Mouse (Mus musculus) A20 (cell line): Measurements from ENCODE around the gene Maml1.

Experiments
- DNase-seq: peaks from one replicate; pipeline ENCODE4 v3.0.0-alpha.2; 2011; ENCODE audit warnings: low read depth, low spot score

Maml1 gene

DNA sequence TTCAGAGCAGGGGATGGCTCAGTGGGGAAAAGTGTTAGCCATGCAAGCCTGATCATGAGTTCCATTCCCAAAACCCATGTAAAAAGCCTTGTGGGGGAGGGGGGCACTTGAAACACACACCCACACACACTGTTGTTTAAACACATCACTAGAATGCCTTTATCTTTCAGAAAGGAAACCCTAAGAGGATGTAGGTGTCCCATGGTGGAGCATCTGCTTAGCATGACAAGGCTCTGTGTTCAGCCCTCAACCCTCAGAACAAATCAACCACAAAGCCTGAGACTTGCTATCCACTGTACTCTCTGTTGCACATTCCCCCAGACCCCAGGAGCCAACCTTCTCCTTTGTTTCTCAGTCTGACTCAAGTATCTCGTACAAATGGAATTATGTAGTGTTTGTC lies 12.1 kb downstream of the Maml1 start:
- no peak for DNase-seq

DNA sequence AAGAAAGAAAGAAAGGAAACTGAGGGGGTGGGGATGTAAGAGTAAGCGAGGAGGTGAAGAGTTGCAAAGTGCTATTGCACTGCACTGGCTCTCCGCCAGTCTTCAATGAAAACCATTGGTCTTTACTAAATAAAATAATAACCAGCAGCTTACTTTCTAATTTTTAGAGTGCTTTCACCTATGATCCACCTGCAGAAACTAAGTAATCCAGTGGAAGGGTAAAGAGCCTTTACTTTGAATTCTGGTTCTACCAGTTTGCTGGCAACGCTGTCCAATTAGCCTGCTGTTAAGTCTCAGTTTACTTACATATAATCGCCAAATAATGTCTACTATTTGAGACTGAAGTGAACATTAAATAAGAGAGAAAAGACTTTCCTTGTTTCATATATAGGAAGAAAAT lies 13.1 kb downstream of the Maml1 start:
- no peak for DNase-seq

DNA sequence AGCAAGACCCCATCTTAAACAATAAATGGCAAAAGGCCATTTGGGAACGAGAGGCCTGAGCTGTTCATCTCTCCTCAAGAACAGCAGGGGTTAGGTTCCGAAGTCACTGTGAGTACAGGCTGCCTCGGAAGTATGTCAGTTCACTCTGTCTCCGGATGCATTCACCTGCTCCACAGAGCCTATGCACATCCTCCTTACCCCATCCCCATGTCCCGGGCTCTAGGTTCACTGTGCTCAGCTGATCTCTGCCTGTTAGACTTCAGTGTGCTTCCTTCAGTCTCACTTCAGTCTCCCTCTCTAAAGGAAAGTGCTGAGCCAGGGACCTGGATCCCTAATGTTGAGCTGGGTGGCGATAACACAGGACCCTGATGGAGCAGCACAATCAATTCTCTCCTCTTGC lies 14.4 kb downstream of the Maml1 start:
- no peak for DNase-seq

DNA sequence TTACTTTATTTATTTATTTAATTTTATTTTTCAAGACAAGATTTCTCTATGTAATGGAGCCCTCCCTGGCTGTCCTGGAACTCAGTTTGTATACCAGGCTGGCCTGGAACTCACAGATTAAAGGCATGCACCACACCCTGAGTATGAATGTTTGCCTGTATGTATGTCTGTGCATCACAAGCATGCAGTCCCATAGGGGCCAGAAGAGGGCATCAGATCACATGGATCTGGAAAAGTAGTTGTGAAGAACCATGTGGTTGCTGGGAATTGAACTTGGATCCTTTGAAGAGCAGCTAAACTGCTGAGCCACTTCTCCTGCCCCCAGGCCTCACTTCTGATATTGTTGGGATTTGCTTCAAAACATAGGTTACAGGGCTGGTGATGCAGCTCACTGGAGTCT lies 15.1 kb downstream of the Maml1 start:
- no peak for DNase-seq

DNA sequence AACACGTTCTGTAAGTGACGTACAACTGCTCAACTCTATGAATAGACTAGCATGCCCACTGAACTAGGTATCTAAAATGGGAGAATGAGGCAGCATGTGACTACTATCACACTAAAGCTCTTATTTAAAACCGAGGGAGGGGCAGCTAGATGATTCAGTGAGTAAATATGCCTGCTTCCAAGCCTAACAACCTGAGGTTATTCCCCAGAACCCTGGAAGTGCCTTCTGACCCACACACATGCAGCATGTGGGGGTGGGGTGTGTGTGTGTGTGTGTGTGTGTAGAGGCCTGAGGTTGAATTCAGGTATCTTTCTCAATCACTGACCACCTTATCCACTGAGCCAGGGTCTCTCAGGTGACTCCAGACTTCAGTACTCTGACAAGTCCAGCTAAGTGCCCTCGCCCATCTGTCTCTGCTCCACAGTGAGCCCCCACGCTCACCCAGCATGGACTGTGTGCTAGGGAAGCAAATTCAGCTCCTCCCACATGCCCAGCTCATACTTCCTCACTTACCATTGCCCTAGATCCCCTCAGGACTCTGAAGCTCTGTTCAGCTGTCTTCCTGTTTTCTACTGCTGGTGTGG lies 16.5 kb downstream of the Maml1 start:
- no peak for DNase-seq

DNA sequence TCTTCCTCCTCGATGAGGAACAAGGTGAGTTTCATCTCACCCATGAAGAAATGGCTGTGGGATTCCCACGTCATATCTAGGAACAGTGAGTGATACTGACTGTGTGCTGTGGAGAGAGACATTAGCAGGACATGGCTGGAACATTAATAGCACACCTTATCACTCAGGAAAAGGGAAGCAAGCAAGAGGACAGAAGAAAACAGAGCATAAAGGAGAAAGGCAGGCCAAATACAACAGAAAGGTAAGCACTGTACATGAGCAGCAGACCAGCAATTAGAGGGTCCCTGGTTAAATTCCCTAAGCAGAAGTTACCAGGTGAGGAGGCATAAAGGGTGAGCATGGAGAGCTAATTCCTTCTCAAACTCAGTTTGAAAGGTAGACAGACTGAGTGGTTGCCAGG lies 17.0 kb downstream of the Maml1 start:
- DNase-seq, result no peak

DNA sequence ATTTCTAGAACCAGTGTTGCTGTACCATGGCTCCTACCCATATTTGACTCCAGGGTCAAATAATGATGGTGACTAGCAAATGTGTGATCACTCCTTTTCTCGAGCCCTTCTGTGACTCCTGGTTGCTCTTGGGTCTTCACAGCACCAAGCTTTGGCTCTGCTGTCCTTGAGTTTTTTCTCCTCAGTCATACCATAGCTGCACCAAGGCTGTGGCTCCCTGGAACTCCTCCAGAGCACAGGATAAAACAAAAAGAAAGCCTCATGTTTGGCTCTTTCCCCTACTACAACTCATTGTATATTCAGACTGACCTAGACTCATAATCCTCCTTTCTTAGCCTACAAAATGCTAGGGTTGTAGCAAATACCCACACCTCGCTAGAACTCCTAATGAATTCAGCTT lies 19.3 kb downstream of the Maml1 start:
- DNase-seq, result no peak

DNA sequence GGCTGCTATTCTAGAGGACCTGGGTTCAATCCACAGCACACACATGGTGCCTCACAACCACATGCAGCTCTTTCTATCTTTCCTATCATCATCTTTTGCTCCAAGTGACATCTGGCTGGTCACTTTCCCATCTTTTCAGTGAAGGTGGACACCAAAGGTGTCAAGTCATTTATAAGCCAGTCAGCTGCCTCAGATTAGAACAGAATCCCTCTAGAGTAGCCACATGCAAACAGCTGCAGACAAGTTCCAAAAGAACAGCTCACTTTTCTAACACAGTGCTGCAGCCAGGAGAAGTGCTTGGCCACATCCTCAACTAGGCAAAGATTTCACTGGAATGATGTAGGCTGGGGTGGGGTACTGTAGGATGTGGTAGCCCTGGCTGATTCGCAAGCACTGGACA lies 22.2 kb downstream of the Maml1 start:
- DNase-seq, result no peak

DNA sequence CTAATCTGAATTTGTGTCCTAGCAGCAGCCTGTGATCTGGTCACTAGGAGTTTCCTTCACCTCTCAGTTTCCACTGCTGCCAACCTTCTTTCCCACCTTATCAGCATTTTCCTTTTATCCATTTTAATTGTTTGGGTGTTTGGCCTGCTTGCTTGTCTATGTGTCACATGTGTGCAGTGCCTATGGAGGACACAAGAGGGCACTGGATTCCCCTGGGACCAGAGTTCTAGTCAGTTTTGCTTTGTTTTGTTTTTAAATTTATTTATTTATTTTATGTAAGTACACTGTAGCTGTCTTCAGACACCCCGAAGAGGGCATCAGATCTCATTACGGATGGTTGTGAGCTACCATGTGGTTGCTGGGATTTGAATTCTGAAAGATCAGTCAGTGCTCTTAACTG lies 22.9 kb downstream of the Maml1 start:
- DNase-seq, result peak; percentile 63

DNA sequence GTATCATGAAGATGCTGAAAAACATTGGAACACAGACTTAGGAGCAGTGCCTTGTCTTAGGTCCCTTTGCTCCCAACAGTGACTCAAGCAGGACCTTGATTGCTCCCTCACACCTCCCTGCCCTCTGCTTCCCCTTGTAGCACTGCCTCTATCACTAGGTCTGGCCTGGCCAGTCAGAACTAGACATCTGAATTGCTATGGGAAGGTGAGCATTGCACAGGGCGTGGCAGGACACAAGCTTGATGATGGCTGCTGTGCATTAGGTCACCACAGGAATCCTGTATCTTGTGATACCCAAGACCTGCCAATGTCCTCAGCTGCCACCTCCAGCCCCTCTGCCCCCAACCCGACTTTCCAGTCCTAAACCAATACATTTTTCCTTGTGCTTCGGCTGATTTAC lies 25.1 kb downstream of the Maml1 start:
- no peak for DNase-seq

DNA sequence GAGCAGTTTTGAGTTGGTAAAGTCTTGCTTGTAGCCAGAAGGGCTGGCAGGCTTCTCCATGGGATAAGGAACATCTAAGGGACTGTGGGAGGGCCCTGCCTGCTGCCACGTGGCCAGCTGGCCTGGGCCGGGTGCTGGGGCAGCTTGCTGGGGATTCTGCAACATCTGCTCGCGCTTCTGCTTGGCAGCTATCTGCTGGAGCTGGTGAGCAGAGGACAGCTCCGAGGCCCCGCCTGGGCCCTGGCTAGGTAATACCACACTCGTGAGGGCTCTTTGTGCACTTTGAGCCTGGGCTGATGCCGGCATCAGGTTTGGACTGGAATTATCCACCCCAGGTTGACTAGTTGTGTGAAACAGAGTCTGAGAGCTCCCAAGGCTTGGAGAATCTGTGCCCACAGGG lies 26.2 kb downstream of the Maml1 start:
- DNase-seq, result no peak

DNA sequence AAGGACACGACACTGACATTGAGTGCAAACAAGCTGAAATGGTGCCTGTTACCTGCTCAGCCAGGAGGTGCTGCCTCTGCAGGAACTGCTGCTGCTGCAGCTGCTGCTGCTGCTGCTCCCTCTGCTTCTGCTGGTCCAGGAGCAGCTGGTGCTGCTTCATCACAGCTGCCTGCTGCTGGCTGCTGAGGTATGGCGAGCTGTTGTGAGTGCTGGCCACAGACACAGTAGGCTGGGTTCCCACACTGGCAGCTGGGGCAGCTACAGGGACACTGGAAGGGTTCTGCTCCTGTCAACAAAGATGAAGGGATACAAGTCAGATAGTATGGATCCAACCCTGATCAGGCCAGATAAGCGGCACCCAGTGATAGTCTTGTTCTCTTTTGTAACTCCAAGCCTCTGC lies 28.9 kb downstream of the Maml1 start:
- DNase-seq, result no peak

DNA sequence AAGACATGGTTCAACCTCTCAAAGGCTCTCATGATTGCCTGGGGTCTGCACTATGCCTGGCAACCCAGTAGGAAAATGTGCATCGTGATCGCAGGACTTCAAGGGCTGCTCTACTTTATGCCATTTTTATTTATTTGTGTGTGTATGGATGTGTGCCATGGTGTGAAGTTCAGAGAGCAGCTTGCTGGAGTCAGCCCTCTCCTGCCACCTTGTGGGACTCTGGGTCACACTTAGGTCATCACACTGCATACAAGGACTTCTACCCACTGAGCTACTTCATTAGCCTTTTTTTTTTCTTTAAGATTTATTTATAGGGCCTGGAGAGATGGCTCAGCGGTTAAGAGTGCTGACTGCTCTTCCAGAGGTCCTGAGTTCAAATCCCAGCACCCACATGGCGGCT lies 30.1 kb downstream of the Maml1 start:
- DNase-seq, result peak; percentile 34

DNA sequence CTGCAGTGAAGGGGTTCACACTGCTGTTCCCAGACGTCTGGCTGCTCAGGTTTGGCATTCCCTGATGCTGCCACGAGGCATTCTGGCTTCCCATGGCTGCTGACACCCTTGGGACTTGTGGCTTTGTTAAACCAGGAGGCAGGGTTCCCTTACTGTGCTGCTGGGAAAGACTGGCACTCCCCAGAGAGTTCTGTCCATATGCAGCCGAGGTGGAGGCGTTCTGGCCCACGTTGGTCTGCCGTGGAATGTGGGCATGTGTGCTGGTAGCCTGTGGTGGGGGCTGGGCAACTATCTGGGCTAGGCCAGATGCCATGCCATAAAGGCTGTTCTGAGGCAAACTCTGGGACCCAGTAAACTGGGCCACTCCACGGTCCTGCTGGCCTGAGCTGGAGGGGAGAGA lies 33.8 kb downstream of the Maml1 start:
- no peak for DNase-seq

DNA sequence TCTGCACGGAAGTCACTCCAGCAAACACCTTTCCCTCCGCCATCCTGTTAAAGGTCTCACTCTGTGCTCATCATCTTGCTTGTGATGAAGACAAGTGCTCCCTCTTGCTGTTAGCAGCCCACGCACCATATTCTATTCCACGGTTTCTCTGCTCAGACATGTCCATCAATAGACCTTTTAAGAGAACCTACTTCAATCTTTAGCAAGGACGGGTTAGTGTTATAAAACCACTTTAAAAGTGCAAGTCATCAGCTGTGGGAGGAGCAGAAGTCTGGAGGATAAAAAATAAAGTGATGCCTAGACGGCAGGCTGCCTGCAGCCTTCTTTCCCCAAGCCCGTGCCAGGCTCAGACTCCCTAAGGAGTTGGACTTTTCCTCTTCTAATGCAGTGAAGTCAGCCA lies 35.5 kb downstream of the Maml1 start:
- DNase-seq, result no peak

DNA sequence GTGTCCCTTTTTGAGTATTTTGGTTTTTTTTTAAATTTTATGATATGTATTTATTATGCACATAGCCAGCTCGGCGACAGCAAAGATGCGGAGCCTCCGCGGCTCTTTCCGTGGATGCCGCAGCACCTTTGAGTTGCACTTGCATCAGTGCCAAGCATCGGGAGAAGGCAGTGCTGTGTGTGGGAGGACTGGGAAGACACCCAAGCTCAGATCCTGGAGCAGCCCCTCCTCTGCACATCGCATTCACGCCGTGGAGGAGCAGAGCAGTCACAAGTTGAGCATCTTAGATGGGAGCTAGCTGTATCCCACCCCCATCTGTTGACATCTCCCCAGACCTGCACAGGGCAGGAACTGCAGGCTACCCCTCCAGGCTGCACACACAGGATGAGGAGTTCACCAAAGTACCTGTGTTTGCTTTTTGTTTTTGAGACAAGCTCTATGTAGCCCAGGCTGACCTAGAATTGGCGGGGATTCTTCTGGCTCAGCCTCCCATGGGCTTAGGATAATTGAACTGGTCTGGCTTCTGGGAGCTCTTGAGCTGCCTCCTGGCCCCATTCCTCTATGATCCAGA lies 38.0 kb downstream of the Maml1 start:
- no peak for DNase-seq

DNA sequence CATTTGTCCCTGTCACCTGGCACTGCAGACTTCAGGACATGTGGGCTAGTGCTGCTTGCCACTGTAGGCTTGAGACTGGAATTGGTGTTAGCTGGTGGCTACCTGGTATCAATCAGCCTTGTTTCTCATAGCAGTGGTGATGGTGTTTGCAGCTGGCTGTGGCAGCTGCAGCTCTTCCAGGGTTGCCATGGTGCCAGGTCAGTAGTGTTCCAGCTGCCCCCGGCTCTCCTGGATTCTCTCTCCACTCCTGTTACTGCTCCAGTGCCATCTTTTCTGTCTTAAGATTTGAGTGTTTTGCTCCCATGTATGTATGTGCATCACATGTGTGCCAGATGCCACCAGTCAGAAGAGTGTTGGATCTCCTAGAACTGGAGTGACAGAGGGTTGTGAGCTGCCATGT lies 38.7 kb downstream of the Maml1 start:
- DNase-seq, result no peak

DNA sequence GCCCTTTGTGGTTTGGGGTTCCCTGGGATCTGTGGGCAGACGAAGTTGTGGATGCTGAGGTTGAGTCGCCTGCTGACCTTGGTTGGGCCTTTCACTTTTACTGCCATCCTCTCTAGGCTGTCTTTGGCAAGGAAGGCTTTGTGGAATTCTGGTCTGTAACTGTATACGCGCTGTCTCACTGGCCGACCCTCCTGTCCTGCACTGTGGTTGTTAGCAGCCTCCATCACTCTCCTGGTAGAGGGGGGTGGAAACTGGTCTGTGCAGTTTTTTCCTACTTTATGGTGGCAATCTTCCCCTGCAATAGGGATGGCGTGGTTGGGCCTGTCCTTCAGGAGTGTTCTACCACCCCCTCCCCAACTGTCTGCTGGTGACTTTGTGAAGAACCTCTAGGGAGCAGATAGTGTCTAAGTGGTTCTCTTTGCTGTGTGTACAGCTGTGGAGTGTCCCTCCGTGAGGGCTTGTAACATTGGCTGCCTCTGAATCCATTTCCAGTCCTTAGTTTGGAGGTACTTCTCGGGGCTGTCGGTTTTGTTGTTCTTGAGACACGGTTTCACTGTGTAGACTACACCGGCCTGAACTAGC lies 39.3 kb downstream of the Maml1 start:
- no peak for DNase-seq

DNA sequence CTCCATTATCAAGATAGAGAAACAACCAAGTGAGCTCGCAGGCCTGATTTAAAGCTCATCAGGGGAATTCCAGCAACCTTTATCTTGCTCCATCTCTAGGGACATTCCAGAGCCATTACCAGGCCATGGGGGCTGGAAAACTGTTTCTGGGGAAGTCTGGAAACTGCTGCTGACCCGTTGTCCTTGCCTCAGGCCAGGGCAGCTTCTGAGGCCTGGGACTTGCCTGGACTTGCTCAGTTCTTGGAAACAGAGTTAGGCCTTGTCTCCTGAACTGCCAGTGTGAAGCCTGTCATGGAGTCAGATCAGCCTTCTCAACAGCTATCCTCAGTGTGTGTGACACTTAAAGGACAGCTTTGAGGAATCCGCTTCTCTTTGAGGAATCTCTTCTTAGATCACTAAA lies 39.9 kb downstream of the Maml1 start:
- no peak for DNase-seq

DNA sequence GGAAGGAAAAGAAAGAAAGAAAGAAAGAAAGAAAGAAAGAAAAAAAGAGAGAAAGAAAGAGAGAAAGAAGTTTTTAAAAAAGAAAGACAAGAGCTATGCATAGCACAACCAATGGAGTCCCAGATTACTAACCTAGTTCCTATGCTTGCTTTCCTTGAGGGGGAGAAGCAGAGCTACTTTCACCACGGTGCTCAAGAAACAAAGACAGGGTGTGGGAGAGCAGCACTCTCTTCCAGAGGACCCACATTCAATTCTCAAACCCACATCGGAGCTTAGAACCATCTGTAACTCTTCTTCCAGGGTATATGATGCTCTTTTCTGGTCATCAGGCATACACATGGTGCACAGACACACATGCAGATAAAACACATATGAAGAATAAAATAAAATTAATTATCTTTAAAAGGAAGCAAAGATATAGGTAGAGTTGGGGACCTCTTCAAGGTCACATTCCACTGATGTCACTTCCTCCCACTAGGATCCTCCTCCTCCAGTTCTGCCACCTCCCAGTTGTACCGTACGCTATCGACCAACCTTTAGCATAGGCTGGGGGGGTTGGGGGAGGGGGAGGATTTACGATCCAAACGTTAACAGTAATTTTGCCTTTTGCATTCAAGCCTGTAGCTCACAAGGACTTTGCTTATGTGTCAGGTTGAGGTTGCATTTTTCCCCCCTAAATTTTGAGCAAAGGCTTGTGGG lies 43.5 kb downstream of the Maml1 start:
- DNase-seq, result no peak

DNA sequence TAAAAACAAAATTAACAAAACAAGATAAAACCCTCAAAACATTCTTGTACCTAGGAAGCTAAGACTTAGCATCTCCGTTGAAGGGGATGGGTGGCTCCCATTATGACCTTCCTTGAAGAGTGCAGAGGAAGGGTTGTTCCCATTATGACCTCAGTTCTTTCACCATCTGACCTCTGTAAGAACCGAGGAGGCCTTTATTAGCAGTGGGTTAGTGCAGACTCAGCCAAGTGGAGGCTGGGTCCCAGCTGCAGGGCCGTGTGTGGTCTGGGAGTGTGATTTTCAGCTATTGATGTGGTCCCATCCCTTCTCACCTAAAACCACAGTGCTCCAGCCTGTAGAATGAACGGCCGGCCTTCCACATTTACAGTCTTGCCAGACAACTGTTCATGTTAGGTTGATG lies 46.8 kb downstream of the Maml1 start:
- DNase-seq, result no peak

DNA sequence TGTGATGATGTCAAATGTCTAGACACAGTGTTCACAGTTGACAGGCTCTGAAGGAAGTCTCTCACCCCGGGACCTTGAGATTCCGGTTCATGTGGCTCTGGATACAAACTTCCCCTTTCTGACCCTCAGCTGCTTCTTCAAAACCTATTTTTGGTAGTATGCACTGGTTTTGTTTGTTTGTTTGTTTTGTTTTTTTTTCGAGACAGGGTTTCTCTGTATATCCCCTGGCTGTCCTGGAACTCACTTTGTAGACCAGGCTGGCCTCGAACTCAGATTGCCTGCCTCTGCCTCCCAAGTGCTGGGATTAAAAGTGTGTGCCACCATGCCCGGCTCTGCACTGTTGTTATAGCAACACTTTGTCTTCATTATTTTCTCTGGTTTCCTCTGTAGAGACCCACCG lies 48.2 kb downstream of the Maml1 start:
- DNase-seq, result no peak

DNA sequence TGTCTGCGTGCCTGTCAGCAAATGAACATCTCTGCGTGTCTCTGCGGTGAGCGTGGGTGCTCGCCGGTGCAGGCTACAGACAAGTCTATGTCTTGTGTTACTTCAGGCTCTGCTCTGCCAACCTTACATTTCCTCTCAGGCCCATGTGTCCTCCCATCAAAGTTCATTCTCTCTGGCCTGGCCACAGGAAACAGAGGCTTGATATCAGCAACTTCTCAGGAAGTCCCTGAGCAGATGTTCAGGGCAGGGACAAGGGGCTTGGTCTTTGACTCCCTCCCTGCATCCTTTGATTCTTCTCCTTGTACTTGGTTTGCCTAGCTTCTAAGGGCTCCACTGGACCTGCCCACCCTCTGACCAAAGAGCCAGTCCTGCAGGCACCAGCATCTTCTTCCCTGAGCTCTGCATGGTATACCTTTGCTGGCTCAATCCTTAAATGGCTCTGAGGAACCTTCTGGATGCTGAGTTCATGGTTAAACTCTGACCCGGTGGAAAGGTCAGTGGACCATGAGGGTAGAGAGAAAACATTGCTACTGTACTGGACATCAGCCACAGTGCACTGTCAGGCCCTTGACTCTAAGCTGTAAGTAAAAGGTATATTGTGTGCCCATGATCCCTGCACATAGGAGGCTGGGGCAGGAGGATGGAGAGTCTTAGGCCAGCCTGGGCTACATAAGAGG lies 51.7 kb downstream of the Maml1 start:
- DNase-seq, result no peak
